Mouse (Mus musculus): Measurements from ENCODE around the gene Arhgef26. TPM values are rescaled to one million over a fixed set of nuclear protein-coding genes. Genes with fewer than 3 reads are reported as not detected.

Arhgef26 gene
- total RNA-seq (2023): under 1 TPM; 0.12 TPM

GRCm38 (mm10) chr3:62338044-62338443 is at the start of gene Arhgef26:
Gene Arhgef26, plus strand, starts transcription at chr3:62338344.

DNA sequence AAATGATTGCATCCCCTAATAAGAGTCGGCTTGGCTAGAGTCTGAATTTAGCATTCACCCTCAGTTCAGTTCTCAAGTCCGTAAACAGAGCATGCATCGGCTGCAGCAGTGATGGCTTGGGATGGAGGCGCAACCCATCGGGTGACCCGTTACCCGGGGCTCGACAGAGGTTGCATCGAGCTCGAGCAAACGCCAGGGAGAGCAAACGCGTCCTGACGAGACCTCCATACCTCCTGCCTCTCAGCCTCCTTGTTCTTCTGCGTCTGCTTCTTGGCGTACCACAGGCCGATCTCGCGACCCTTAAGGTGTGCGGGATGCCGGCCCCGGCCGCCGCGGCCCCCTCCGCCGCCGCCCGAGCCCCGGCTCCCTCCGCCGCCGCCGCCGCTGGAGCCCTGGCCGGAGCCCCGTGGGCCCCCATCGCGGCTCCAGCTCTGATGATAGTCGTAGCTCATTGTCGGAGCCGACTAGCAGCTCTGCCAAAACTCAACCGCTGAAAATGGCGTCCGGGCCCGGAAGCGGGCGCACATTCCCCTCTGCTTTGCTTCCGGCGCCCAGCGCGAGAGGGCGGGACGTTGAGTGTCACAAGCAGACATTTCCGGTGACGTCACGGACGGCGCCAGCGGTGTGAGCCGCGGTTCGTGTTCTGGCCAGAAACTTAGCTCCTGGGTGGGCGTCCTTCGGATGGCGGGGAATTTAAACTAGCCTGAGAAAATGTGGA is 168.5 kb downstream of the Arhgef26 start, which contains the start of gene Dhx36:
Gene Dhx36 (minus strand): TSS at position 517 of the 718 bp plus-strand sequence.

Other genes with a start within 250 kb of the Arhgef26 start
- gene Dhx36, start 168.7 kb downstream of the Arhgef26 start, total RNA-seq (2023): 10 to 100 TPM; 59.6 to 67.2 TPM